Mouse (Mus musculus): ENCODE measurements around the gene Zfp622.

DNA sequence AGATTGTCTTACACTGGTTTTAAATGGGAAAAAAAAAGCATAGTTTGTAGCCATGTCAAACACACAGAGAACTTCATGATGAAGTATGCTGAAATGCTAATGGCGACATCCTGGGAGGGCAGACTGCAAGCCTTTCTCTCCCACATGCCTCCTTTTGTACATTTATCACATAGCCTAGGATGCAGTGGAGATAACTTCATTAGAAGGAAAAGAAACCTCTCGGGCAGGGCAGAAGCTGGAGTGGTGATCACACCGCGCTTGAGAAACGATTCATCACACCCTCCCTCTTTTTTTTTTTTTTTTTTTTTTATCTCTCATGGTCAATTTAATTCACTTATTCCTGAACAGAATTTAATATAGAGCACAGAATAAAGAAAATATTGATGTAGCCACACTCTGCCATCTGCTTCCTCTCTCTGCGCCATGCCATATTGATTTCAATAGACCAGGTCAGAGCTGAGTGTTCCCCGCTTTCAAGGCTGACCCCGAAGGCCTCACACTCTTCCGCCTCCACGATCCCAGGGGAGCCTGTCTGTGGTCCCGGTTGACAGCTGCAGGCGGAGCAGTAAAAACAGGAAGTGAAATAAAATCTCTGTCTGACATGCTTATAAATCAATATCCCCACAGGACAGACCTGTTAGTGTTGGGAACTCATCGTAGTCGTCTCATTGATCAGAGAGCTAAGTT, 32.0 kb downstream of the Zfp622 start:
- TF ChIP-seq CTCF (IDR thresholded peaks at IDR 0.05; ENCODE audit: low read depth, low read length) (no peak), POLR2A (IDR thresholded peaks at IDR 0.05; ENCODE audit: insufficient read depth, low read length) (no peak)
